Mouse (Mus musculus) spleen, adult 18-20 months (tissue): Measurements from ENCODE around the gene Dbp.
A peak's percentile ranks its signal among the peaks of the same experiment; 100 is the strongest.

ENCODE experiments used
- DNase-seq, 2 experiments: peaks; one replicate each; pipeline ENCODE4 v3.0.0; 2022; ENCODE audit warnings: mixed read lengths in 2 of 2

The Dbp gene

GRCm38 (mm10) chr7:45726419-45726818 is 21.5 kb downstream of the Dbp start:
- DNase-seq, result no peak

DNA sequence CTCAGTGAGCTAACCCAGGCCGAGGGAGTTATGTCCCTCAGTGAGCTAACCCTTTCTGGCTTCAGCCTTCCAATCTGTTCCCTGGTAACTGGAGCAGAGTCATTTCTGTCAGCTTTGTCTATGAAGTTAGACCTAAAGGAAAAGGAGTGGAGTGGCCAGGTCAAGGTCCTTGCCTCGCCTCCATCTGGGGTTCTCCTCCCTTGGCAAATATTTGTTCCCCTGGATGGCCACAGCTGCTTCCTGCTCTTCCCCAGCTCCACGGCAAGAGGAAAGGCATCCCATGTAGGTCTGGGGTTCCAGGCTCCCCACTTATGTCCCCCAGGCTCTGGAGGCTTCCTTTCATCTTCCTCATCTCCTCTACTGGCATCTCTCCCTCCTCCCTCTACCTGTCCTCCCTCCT is 22.7 kb downstream of the Dbp start:
- no peak for DNase-seq

DNA sequence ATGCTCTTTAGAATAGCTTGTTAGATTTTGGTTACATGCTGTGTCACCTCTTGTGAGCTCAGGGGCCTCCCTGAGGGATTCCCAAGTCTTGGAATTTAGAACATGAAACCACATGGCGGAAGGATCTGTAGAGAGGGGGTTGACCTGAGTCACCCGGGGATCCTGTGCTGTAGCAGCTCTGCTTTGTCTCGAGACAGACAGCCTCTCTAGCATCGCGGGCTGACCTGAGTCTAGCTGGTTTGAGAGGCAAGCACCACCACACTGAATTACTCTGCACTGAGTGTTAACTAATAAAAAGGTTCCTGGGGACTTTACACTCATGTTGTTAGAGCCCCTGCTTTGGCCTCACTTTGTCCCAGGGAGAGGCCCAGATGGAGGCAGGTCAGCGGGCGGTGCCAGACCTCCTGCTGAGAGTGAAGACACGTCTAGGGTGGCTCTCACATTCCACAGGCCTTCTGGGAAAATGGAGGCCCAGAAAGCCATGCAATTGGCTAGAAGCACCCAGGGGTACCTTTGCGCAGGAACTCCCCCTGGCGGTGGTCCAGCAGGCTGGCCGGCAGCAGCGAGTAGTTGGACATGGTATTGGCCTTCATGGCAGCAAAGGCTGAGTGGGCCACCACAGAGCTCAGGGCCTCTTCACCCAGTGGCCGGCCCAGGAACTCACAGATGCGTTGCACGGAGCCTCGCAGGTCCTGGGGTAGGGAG is 26.0 kb downstream of the Dbp start:
- no peak for DNase-seq

- no peak for DNase-seq
Observed at GRCm38 (mm10) chr7:45733477-45733876, 28.6 kb downstream of the Dbp start.

DNA sequence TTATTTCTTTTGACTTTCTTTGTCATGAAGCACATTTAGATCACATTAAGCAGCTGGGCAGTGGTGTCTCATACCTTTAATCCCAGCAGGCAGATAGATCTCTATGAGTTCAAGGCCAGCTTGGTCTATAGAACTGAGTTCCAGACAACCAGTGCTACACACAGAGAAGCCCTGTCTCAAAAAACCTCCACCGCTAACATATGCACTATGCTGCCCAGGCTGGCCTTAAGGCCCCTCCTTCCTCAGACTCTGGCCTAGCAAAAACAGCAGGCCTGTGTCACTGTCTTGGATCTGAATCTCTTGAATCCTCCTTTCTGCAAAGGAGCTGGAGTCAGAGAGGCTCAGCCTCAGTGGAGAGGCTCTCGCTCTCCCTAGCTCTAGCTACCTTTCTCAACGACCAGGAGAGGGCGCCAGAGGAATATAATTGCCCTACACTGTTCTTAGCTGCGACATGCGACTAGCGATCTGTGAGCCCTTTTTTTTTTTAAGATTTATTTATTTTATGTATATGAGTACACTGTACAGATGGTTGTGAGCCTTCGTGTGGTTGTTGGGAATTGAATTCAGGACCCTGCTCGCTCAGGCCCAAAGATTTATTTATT is 34.4 kb downstream of the Dbp start:
- DNase-seq, result peak; percentile 50 to 83

- no peak for DNase-seq
Observed at GRCm38 (mm10) chr7:45739820-45740219, 34.9 kb downstream of the Dbp start.

DNA sequence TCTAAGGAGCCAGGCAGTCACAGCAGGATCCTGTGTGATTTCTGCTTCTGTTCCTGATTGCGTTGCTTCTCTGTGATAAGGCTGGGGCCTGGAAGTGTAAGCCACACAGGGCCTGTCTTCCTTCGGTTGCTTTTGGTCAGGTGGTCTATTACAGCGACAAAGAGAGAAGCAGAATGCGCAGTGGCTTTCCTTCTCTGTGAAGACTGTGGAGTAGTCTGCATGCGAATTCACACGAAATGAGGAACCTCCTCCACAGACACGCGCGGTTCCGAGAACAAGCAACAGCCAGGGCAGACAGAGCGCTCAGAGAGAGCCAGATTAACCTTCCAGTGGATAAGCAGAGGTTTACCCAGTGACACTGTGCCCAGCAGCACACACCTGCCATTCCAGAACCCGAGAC is 36.4 kb downstream of the Dbp start:
- no peak for DNase-seq

GRCm38 (mm10) chr7:45741777-45742176 is 36.9 kb downstream of the Dbp start:
- DNase-seq, result peak; percentile 37 to 44

DNA sequence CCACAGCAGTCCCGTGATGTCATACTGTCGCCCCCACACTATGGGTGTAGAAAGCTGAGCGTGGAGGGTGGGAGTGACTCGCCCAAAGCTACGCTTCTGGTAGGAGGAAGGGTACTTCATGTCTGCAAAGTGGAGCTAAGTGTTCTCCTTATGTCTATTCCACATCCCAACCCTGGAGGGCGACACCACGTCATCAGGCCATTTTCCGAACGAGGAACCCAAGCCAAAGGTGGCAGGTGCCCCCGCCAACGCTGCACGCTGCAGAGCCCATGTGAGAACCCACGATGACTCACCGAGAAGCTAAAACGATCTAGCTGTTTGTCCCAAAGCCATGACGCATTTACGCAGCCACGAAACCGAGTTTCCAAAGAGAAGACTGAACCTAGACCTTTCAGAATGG is 37.5 kb downstream of the Dbp start:
- no peak for DNase-seq

DNA sequence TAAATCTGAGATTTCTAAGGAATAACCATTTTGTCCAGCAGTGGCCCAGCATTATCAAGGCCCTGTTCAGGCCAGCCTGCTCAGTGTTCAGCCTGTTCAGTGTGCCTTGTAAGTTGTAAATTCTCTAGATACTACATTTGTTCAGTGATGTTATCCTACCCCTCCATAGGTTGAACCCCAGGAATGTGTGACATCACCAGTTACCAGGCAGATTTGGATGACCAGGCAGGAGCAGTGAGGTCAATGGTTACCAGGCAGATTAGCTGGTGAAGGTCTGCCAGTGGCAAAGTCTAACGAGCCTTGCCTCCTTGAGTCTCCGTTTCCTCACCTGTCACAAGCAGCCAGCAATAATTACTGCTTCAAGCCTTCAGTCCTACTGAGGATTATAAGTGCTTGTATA is 39.5 kb downstream of the Dbp start:
- DNase-seq, result peak in 1 of 2 experiments; percentile 37

DNA sequence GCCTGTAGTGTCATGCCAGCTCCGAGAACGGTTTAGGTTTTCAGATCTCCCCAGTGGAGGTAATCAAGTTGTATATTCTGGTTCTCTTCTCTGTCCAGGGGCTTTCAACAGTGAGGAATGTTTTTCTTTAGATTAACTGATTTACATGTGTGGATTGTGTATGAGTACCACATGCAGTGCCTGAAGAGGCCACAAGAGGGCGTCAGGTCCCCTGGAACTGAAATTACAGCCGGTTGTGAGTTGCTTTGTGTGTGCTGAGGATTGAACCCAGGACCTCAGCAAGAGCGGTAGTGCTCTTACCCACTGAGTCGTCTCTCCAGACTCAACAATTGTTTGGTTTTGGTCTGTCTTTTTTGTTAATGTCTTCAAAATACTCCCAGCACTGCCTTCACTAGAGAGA is 41.6 kb downstream of the Dbp start:
- DNase-seq, result no peak

GRCm38 (mm10) chr7:45747450-45747849 is 42.6 kb downstream of the Dbp start:
- no peak for DNase-seq

DNA sequence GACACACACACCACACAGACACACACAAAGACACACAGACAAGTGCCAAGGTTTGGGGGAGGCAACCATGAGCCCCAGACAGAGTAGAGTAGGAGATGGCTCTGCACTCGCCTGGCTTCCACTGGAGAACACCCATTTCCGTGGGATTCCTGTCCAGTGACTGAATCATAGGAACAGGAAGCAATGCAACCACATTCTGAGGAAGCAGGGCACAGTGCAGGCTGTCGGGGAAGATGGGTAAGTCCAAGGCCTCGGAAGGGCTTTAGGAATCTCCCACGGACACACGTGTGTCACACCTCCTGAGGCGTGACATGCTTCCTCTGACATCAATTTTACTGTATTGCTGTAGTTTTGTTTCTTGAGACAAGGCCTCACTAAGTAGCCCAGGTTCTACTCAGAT is 43.2 kb downstream of the Dbp start:
- no peak for DNase-seq

DNA sequence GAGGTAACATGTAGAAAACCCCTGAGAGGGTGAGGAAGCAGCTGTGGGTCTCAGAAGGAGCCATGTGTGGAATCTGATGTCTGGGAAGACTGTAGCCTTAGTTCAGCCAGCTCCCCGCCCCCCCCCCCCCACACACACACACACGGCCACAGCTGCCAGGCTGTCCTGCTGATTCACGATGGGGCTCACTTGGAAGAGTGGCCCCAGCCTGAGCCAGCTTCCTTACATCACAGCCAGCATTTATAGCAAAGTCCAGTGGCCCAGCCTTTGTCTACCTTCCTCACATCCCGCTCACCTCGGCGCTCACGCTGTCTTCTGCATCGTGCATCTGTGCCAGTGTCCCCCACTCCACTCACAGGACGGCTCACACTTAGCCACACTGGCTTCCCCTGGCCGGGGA is 44.5 kb downstream of the Dbp start:
- no peak for DNase-seq

- DNase-seq, result no peak
Observed at GRCm38 (mm10) chr7:45750162-45750561, 45.3 kb downstream of the Dbp start.

DNA sequence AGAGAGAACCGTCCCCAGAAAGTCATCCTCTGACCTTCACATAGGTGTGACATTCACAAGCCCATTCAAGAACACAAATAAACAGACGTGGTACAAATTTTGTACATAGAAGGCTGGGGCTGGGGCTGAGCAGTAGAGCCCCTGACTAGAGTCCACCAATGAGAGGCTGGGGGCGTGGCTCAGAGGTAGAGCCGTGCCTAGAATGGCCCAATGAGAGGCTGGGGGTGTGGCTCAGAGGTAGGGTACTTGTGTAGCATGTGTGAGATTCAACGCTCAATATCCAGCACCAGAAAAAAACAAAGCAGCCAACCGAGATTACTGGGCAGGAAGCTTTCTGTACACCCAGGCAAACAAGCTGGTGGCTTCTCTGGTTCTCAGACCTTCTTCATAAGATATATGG is 50.8 kb downstream of the Dbp start:
- no peak for DNase-seq

GRCm38 (mm10) chr7:45759400-45759799 is 54.5 kb downstream of the Dbp start:
- DNase-seq, result no peak
